Mouse (Mus musculus) liver, adult 2 months (tissue): ENCODE data around the gene Grin3b.

Source experiments
- CTCF ChIP-seq: fragments of 200-500 bp; IDR thresholded peaks from 2 replicates; pipeline ENCODE4 v1.5.1; 2011; ENCODE audit warnings: low read depth, low read length, control low read depth
- POLR2A ChIP-seq: fragments of 200-500 bp; IDR thresholded peaks from 2 replicates; pipeline ENCODE4 v1.6.1; 2011; ENCODE audit warnings: low read length, control low read depth; ENCODE audit not compliant: insufficient read depth; ENCODE audit errors: extremely low read depth

- TF ChIP-seq CTCF = no peak
- TF ChIP-seq POLR2A = no peak
Observed at GRCm38 (mm10) chr10:79984871-79985270, 14.4 kb downstream of the Grin3b start.
